Mouse (Mus musculus) erythroblast, adult 5-6 weeks (primary cell): ENCODE measurements at regions not wholly inside any gene's neighbourhood (a gene's known extent, or its start where the extent isn't known, plus 50 kb on each side); places are given as distances from the start of the nearest gene placed in this dataset.

Experiments used
- ATAC-seq: replicated peaks from 2 replicates; pipeline ENCODE4 v1.8.0; 2016; ENCODE audit warnings: moderate number of reproducible peaks, mild to moderate bottlenecking, moderate TSS enrichment, inconsistent platforms; ENCODE audit not compliant: poor library complexity, low FRiP score, severe bottlenecking

DNA sequence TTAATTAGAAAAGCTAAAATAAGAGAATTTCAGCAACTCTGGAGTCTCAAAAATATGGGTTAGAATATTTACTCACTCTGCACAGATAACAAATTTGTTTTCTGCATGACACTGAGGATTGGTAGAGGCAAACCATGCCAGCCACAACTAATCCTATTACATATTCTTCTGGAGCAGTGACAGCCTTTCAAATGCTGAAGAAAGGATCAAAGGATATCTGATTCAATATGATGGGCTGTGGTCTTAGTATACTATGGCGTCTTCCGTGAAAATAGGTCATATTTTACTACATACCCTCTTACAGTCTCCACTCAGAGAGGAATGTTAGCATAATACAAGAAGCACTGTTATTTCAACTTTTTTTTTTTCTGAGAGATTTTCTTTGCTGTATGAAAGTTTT is 1375.1 kb upstream of the Zeb2 start:
- ATAC-seq = no peak

DNA sequence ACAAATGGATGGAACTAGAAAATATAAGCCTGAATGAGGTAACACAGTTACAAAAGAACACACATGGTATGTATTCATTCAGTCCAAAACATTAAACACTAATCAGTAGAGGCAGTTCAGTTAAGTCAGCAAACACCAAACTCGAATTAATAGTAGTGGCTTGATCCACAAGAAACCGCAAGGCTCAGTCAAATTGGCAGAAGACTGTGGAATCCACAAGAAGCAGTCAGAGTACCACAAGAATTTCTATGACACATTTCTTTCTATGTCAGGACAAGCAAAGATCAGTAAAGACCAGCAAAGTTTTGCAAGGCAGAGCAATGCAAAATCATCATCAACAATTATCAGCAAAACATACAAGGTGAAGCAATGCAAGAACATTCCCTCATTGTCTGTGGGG is 1373.9 kb upstream of the Zeb2 start:
- ATAC-seq = no peak

DNA sequence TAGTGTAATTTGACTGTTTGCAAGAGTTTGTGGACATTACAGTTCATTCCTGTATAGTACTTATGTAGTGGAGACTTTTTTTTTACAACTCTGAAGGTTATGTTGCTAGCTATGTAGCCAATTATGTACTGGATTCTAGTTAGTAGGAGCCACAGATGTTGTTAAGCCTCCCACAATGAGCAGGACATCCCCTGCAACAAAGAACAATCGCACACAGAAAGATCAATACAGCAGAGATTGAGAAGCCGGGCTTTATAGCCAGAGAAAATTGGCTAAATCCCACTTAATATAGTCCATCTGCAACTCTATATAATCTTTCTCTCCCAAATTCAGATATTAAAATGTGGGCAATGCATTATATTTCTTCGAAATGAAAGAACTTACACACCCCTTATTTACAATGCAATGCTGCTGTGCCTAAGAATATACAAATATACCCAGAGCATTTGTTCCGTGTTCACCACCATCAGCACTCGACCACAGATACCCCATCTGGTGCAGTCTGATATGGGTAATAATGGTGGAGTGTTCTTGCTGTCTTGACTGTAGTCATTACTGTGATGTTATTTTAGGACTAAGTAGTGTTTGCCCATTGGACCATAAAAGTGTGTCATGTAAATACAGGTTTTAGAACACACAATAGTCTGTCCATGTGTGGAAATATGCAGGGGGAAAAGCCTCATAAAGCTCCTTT is 1351.9 kb upstream of the Zeb2 start:
- ATAC-seq = no peak

DNA sequence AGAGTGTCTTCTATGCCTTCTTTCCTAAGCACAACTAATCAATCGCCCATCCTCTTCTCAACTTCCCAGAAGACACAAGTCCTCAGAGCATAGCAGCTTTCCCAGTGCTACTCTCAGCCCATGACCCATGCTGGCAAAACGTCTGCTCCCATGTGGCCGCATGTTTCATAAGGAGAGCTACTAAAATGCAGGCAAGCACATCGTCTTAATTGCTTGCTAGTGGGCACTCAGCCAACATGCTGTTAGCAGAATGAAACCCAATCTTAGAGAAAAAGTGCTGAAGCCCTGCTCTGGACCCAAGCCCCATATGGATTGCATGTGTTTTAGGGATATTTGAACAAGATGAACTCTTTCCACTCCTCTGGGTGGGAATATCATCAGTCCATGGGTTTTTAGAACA is 1348.2 kb upstream of the Zeb2 start:
- ATAC-seq = no peak

DNA sequence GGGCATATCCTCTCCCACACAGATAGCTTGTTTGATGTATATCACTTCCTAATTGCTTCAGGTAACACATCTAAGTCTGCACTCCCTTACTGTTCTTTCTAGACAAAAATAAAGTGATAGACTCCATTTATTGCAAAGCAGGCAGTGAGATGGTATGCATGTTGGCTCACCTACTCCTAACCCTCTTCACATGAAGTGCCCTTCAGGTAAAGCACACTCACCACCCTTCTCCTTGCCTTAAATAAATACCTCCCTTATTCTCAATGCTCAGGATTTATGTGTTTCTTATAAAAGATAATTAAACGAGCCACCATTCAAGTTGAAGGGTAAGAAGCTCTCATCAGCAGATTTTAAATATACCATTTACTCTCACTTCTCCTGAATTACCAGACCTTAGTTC is 1347.7 kb upstream of the Zeb2 start:
- ATAC-seq = no peak

DNA sequence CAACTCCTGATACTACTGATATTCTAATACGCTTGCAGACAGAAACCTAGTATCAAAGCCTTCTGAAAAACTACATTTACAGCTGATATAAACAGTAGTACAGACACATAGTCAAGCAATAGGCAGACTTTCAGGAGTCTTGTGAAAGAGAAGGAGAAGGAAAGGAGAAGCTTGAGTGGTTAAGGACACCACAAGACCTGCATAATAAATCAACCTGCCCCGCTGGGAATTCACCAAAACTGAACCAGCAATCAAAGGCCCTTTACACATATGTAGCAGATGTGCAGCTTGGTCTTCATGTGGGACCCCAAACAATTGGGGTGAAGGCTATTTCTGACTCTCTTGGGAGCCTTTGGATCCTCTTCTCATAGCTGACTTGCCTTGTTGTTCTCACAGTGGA is 1345.5 kb upstream of the Zeb2 start:
- no peak for ATAC-seq

DNA sequence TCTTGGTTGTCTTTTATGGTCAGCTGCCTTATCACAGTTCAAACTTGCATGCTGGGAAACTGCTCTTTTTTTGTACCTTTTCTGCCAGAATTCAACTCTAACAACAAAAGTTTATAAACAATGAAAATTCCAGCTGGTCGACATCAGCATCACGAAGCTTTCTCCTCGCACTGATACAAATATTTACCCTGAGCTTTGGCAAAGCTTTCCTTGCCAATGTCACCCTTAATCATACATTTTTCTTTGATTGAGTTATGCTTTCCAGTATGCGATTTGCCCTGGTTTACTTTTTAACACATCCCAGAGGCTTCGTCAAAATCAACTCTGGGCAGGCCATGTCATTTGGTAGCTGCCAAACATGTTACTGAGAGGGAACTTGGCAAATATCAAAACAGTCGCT is 1333.5 kb upstream of the Zeb2 start:
- no peak for ATAC-seq

DNA sequence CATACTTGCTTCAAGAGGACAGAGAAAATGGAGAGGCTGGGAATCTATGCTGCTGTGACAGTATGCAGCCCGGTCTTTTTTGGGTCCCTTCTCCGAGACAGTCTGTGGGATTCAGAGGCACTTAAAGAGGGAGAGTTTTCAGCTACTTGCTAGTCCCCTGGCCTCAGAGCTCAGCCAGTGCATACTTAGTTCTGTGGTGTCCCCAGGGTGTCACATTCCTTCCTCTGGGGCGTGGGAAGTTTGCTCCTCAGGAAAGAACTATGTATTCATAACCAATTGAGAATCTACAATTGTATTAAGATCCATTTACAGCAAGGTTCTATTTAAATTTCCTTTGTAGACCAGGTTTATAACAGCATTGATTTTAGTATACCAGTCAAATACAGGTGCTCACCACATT is 1328.1 kb upstream of the Zeb2 start:
- ATAC-seq = no peak

DNA sequence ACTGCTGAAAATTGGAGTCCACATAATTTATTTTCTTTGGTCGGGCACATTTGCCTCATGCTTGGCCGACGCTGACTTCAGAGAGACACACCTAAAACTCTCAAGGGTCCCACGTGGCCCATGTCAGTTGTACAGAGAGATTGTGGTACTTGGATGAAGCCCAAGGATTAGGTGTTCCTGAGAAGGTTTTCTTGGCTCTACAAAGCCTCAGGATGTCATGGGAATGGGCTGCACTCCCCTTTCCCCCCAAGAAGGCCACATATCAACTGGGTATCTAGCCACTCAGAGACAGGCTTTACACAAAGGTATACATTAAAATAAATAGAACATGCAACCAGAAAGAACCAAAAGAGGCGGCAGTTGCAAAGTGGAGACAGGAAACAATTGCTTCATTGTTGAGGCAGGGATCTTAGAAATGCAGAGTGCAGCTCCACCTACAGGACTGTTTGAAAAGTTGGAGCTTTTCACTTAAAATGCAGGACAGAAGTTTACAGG is 1326.5 kb upstream of the Zeb2 start:
- no peak for ATAC-seq

DNA sequence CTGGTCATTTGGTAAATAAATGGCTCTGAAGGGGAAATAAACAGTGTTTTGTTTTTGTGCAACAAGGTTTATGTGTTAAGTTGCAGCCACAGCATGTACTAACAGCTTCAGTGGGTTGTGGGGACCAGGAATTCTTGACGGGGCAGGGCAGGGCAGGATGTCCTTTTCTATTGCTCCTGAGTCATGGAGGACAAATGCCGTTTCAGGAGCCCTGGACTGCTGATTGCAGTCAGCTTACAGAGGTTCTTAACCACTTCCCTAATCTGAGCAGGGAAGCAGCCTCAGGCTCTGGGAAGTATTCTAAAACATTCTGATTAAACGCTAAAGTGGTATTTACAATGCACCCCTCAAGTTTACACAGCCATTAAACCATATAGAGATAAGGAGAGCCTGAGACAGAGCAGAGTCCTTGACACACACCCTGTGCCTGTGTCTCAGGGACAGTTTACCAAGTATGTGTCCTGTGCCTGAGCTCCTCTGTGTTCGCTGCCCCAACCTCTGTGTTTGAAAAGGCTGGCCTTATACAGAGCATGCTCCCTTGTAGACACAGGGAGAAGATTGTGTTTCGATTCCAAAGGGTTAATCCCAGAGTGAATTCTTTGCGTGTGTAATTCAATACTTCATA is 1326.0 kb upstream of the Zeb2 start:
- ATAC-seq = no peak

DNA sequence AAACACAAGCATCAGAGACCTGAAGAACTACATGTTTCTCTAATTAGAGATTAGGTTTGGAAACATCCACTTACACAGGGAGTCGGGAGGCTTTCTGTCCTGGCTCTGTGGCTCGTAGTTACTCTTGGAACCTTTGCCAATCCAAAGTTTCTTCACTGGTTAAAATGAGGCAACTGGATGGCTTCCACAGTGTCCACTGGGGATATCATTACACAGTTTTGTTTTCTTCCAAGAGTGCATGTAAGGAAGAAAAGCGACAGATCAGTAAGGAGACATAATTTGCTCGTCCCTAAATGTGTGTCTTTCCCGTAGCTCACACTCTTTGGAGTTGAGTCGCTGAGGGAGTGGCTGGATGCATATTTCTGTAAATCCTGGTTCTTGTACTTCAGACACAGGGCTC is 1325.4 kb upstream of the Zeb2 start:
- ATAC-seq = no peak

DNA sequence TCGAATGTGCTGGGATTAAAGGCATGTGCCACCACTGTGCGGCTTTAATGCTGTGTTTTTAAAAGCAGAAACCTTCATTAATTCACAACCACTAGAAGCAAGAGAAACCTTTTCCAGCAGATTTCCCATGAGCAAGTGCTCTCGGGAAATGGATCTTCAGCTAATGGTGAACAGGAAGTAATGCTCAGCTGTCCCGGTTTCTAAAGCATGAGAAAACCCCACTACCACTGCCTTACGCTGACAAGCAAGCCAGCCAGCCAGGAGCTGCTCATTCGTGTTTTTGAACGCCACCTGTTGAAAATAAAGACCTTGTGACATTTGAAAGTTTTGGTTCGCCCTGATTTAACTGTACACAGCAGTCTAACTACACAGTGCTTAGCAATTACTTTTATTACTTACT is 1324.7 kb upstream of the Zeb2 start:
- ATAC-seq = no peak

DNA sequence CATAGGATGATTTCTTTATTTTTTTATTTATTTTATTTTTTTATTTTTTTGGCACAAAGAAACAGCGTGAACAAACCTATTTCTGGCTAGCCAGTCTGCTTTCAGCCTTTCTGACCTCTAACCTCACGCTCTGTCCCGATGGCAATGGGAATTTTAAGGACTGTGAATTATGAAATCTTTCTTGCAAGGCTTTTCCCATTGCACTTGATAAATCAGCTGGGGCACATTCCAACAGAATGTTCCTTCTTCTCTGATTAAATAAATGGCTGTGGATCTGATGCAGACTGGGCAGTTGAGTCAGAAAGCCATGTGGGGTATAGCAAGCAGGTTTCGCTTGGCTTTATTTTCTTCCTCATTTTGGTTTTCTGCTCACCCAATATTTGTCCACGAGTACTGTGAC is 1324.2 kb upstream of the Zeb2 start:
- ATAC-seq = no peak

DNA sequence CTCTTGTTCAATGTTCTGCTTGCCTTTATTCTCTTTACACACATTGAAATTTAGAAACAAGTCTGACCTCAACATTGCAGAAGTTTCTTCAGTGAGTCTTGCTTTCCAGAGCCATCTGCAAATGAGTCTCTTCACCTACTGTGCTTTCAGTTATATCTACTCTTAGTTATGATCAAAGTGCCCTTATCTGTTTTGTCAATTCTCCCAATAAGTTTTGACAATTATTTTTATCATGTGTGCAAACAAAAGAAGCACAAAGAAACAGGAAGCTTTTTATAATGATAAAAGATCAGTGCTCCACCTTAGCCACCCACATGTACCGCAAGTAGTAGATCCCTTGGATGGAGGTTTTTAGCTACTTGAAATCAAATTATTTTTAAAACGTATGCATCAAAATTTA is 1322.8 kb upstream of the Zeb2 start:
- no peak for ATAC-seq

DNA sequence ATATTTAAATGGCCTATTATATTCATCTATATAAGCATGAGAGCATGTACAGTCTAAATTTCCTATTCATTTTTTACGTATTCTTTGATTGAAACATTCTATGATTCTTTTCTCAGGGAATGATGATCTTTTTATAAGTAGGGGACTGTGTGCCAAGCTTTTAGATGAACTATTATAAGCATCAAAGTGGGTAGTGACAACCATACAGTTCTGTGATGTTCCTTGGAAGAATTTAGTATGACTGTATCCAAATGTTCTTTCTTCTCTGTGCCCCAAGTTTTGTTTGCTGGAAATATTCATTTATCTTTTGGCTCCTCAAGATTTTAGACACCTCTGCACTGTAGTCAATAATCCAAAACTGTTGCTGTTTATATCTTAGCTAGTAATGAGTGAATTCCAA is 1301.1 kb upstream of the Zeb2 start:
- no peak for ATAC-seq

DNA sequence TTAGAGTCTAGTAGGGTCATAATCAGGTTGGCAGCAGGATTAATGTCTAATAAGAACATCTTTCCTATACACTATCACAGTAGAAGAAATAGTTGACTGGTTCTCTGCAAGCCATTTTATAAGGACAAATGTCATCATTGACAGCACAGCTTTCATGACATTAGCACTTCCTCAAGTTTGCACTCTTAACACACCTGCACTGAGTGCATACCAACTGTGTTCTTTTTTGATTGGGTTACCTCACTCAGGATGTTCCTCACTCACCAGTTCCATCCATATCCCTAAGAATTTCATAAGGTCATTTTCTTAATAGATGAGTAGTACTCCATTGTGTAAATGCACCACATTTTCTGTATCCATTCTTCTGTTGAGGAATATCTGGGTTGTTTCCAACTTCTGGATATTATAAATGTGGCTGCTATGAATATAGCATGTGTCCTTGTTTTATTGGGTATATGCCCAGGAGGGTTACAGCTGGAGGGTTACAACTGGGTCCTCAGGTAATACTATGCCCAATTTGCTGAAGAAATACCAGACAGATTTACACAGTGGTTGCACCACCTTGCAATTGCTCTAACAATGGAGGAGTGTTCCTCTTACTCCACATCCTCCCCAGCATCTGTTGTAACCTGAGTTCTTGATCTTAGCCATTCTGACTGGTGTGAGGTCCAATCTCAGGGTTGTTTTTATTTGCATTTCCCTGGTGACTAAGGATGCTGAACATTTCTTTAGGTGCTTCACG is 1285.3 kb upstream of the Zeb2 start:
- no peak for ATAC-seq

DNA sequence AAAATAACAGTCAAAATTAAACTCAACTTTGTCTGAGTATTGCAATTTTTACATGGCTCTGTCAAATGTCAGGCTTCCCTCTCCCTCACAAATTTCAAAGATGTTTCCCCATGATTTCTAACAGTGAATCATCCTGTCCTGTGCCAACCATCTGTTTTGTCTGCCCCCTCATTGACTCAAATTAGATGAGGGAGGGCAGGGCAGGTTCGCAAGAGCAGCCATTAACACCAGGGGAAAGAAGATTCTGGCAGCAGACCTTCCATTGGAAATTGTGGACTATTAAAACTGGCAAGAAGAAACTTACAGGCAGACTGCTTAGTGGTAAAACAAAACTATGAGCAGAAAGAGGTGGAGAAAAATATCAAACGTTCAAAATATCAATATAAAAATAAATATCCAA is 1277.0 kb upstream of the Zeb2 start:
- no peak for ATAC-seq

DNA sequence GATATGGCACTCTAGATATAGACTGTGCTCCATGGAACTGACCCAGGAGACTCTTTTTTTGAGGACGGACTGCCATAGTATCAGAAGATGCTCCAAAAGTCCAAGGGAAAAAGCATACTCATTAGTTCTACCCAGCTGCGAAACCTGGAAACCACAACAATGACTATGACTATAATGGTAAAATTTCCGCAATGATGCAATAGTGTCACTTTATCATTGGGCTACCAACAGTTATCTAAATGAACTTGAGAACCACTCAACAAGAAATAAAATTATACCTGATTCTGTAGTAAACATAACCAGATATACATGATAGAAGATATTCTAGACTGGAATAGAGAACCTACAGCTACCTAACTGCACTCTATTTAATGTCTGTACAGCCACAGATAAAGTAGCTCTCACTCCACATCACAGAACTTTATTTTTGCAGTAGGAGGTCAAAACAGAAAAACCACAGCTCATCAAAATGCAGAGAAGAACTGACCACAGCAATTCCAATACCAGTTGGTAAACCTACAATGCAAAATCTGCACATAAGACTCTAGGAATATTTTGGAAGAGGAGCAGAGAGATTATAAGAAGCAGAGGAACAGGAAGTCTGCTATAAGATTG is 1255.8 kb upstream of the Zeb2 start:
- ATAC-seq = no peak

DNA sequence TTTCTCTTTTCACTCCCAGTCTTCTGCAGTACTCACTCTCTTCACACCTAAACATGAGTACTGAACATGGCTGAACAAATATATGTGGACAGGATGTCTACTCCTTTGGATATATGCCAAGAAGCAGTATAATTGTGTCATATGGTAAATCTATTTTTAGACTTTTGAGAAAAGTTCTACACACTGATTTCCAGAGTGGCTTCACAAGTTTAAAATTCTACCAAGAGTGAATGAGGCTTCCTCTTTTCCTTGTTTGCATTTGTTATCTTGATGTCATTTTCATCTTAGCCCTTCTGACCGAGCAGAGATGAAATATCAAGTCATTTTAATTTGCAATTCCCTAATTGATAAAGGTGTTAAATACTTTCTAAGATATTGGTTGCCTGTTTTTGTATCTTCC is 1254.6 kb upstream of the Zeb2 start:
- no peak for ATAC-seq

DNA sequence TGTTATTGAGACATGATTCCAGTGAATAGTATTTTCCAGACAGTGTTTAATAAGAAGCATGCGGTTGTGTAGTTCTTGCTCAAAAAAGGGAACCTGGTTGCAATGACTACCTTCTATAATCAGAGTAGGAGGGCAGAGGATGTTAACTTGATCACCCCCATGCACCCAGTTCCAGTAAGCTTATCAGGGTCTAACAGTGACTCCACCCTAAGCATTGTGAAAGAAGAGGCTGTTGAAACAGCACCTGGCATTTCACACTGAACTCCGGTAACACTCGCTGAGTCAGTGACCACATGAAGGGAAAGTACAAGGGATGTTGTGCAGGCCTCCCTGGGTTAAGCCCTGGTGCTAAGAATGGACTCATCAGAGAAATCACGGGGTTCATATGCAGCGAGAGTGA is 1253.8 kb upstream of the Zeb2 start:
- no peak for ATAC-seq

DNA sequence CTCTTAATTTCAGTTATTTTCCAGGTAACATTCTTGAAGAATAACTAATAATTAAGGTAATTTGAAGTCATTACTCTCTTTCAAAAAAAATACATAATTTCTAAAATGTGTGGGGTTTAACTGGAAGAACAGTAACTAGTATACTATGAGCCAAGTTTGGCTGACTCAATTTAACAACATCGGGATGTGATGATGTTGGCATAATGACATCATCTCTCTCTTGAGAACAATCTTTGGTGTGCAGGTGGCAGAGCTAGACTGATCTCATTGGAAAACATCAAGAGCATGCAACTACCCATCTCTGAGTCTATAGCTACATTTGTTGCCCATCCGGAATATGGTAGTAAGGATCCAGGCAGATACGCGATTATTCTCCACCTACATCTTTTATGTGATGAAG is 1251.7 kb upstream of the Zeb2 start:
- ATAC-seq = no peak
